Mouse (Mus musculus) lung, postnatal 0 days (tissue): ENCODE results near the gene Zbtb7b.

ENCODE experiments used
- CTCF ChIP-seq: IDR thresholded peaks from 2 replicates; pipeline ENCODE4 v1.5.1; 2016; ENCODE audit warnings: antibody characterized with exemption, mild to moderate bottlenecking
- EP300 ChIP-seq: IDR thresholded peaks from 2 replicates; pipeline ENCODE4 v1.6.1; 2016; ENCODE audit warnings: antibody characterized with exemption, mild to moderate bottlenecking, control low read depth

DNA sequence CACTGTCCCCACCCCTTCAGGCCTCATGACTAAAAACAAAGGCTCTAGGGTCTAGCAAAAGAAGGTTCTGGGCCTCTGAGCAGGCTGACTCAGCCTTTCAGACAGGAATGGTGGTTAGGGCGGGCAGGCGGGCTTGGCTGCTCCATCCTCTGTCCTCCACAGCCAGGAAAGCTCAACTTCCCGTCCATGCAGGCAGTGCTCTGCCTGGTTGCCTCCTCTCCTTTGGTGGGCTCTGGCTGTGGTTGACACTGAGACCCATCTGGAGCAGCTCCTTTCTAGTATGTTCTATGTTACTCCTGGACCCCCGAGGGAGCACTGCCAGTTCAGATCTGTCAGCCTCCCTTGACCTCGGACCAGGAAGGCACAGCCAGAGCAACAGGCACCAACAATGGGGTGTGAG is 8.1 kb upstream of the Zbtb7b start, which contains the start of gene Lenep:
- TF ChIP-seq CTCF (no peak), EP300 (no peak)
